Mouse (Mus musculus) adrenal gland, postnatal 4 days (tissue): ENCODE results near the gene Olfr1233. TPM values are rescaled to one million over a fixed set of nuclear protein-coding genes. Genes with fewer than 3 reads are reported as not detected.

Experiments used
- DNase-seq, 2 experiments: peaks; one replicate each; pipeline ENCODE4 v3.0.0; 2021 to 2022; ENCODE audit warnings: low spot score in 2 of 2, mixed read lengths in 2 of 2
- long read RNA-seq, 2 experiments: library from polyadenylated mRNA; stranded (forward); transcript quantifications; one replicate each; pipeline ENCODE4 v2.0.0; 2021
- total RNA-seq, 2 experiments: library from RNA; stranded (reverse); gene quantifications; 2 replicates each; pipeline ENCODE4 v1.2.3; 2021

Olfr1233 gene
- total RNA-seq: not detected
- long read RNA-seq, experiment 1: 0 reads
- long read RNA-seq, experiment 2: 0 reads

DNA sequence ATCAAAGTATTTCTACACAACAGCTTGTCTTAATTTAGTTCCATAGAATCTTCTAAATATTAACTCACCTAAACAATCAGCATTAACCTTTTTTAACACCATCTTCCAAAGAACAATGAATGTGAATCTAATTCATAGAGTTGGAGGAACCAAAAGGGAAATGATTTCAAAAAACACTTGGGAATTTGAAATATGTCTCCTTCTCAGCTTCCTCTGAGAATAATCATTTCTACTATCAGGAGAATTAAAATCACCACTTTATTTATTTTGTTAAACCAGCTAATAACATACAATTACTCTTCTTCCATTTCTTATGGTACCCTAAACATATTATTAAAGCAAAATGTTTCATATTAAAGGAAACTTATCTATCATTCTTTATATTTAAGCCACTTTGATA is at the start of gene Olfr1233:
Gene Olfr1233, minus strand, starts transcription at position 101 of the 400 bp plus-strand sequence.
- no peak for DNase-seq

DNA sequence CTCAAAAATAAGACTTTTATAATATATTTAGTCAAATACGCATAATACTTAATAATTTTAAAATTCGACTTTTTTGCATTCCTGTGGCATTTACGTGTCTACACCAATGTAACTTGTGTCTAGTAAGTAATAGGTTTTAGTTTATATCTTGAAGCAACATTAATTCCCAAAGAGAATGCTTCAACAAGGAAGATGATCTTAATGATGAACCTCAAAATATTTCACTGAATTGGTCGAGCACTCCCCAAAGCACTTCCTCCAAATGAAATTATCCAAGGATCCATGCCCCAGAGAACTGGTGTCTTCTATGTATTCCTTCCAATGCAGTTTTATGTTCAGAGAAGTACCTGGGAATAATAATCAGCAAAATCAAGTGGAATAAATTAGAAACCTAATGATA is 22.6 kb upstream of the Olfr1233 start, which contains the start of gene Olfr1234:
Gene Olfr1234, minus strand, starts transcription at position 101 of the 400 bp plus-strand sequence.
- DNase-seq: no peak

DNA sequence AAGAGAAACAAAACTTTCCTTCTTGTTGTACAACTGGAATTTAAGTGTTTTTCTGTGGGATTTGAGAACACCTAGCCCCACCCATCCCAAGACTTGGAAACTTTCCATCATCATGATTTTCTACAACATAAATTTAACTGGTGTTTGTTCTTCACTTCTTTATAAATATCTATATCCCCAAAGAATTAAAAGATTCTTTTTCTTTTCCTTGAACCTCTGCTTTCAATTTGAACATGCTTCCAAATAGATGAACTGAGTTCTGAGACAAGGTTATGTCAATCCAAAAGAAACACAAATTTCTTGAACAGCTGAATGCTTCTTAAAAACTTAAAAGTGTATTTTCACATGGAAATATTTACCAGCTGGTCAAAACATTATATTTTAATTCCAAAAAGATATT is 12.6 kb downstream of the Olfr1233 start, which contains the start of gene Olfr1232:
Gene Olfr1232, minus strand, starts transcription at position 101 of the 400 bp plus-strand sequence.
- no peak for DNase-seq

DNA sequence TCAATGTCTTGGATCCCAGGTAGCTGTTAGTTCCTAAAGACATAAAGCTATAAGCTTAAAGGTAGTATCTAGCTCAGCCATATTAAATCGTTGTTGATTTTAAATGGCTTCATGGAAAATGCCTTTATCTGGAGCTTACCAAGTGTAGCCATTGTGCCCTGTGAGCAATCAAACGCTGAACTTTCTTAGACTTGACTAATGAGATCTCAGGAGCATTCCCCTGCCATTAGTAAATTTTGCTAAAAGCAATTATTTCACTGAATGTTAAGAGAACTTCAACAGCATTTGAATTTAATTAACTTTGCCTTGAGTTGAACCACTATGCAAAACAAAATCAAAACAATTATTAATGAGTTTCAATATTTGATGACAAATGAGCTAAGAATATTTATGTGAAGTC is 35.2 kb downstream of the Olfr1233 start, which contains the start of gene Olfr1231:
Gene Olfr1231, minus strand, starts transcription at position 101 of the 400 bp plus-strand sequence.
- DNase-seq: no peak

DNA sequence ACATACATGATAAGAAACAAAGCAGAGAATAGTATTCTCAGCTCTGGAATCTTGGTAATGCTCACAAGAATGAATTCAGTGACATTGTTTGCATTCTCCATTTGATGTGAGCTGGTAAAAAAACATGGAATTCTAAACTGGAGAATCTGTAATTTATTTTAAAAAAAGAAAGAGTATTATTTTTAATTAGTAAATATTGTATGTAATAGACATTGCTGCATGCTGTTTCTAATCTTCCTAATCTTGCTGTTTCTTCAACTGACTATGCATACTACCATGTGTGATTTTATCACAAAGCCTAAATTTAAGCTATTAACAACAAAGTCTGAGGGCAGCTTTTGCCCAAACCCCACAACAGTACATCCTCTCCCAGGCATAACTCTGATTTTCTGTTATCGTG is 45.0 kb downstream of the Olfr1233 start, which contains the start of gene Olfr1230:
Gene Olfr1230, minus strand, starts transcription at position 101 of the 400 bp plus-strand sequence.
- DNase-seq: no peak

DNA sequence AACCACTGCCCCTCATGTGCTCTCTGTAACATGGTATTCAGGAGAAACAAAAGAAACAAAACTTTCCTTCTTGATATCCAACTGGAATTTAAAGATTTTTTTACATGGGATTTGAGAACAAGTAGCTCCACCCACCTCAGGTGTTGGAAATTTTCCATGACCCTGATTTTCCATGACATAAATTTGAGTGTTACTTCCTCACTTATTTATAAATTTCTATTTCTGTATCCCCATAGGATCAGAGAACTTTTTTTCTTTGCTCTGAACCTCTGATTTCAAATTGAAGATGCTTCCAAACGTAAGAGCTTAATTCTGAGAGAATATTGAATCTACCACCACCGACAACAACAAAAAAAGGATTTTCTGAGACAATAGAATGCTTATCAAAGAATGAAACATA is 54.3 kb downstream of the Olfr1233 start, which contains the start of gene Olfr1229:
Gene Olfr1229, minus strand, starts transcription at position 101 of the 400 bp plus-strand sequence.
- DNase-seq: no peak

Other genes with a start within 250 kb of the Olfr1233 start
- gene Olfr1220, start 235.6 kb downstream of the Olfr1233 start, total RNA-seq: not detected
- gene Olfr1221, start 225.1 kb downstream of the Olfr1233 start, total RNA-seq: not detected
- not detected for gene Olfr1222, start 209.3 kb downstream of the Olfr1233 start, total RNA-seq
- not detected for gene Olfr1223, start 190.8 kb downstream of the Olfr1233 start, total RNA-seq
- not detected for gene Olfr1224-ps1, start 178.3 kb downstream of the Olfr1233 start, total RNA-seq
- gene Olfr1225, start 167.7 kb downstream of the Olfr1233 start, total RNA-seq: not detected
- not detected for gene Olfr1226, start 142.3 kb downstream of the Olfr1233 start, total RNA-seq
- gene Olfr1228, start 88.3 kb downstream of the Olfr1233 start, total RNA-seq: not detected
- not detected for gene Olfr1229, start 54.4 kb downstream of the Olfr1233 start, total RNA-seq
- gene Olfr1230, start 45.1 kb downstream of the Olfr1233 start, total RNA-seq: not detected
- not detected for gene Olfr1231, start 35.3 kb downstream of the Olfr1233 start, total RNA-seq
- not detected for gene Olfr1232, start 12.7 kb downstream of the Olfr1233 start, total RNA-seq
- not detected for gene Olfr1234, start 22.5 kb upstream of the Olfr1233 start, total RNA-seq
- not detected for gene Olfr1238, start 67.3 kb upstream of the Olfr1233 start, total RNA-seq
- gene Olfr1239, start 78.0 kb upstream of the Olfr1233 start, total RNA-seq: not detected
- gene Olfr1240, start 100.6 kb upstream of the Olfr1233 start, total RNA-seq: not detected
- gene Olfr1241, start 144.7 kb upstream of the Olfr1233 start, total RNA-seq: not detected
- not detected for gene Olfr1242, start 155.9 kb upstream of the Olfr1233 start, total RNA-seq
- not detected for gene Olfr1243, start 189.1 kb upstream of the Olfr1233 start, total RNA-seq
- gene Olfr1245, start 236.0 kb upstream of the Olfr1233 start, total RNA-seq: not detected